Mouse (Mus musculus): Measurements from ENCODE around the gene Nxnl1.

The Nxnl1 gene

GRCm38 (mm10) chr8:71511644-71512043 is 54.8 kb downstream of the Nxnl1 start, which contains the start of gene Plvap:
Gene Plvap (minus strand): TSS chr8:71511752.
- DNase-seq: peak; percentile 95
